Mouse (Mus musculus): ENCODE measurements at regions not wholly inside any gene's neighbourhood (a gene's known extent, or its start where the extent isn't known, plus 50 kb on each side); places are given as distances from the start of the nearest gene placed in this dataset.

- no peak for DNase-seq
Observed at GRCm38 (mm10) chr8:116115811-116116372, 388.9 kb upstream of the Dynlrb2 start.

GRCm38 (mm10) chr8:116114978-116115377, 389.8 kb upstream of the Dynlrb2 start:
- DNase-seq: no peak

GRCm38 (mm10) chr8:116114502-116114901, 390.3 kb upstream of the Dynlrb2 start:
- DNase-seq: no peak

- no peak for DNase-seq
Observed at GRCm38 (mm10) chr8:116111168-116111567, 393.6 kb upstream of the Dynlrb2 start.

DNA sequence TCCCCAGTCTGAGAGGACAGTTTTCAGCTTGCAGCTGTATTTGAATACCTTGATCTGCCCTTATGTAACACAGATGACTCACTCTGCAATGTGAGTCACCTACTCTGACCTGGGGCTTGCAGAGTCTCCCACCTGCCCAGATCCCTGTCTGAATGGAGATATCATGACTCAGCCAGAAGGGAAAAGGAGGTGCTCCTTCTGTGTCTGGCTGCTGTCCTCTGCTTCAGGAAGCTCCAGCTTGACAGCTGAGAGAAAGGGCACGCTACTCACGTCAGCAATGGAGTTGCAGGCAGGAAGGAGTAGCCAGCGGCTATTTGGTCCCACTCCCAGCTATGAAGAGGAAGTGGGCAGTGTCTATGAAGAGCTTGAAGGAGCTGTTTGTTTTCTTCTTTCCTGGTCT, 389.1 kb upstream of the Maf start:
- no peak for DNase-seq

DNA sequence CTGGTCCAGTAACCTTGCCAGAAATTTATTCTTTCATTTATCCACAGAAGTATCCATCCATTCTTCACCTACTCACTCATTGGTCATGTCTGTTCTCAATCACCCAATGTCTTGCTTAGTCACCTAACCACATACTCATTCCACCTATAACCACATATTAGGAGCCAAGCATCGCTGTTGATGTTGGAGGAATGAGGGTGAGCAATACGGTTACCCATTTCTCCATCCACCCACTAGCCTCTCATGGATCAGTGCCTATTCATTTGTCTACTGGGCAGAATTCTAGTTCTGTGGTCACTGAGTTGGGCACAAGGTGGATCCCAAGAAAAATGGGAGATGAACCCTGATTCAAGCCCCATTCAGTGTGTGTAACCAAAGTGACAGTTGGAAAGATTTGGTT, 375.6 kb upstream of the Maf start:
- no peak for DNase-seq

- DNase-seq: no peak
Observed at GRCm38 (mm10) chr8:116078849-116079407, 371.3 kb upstream of the Maf start.

GRCm38 (mm10) chr8:116071497-116071896, 363.9 kb upstream of the Maf start:
- DNase-seq: no peak

DNA sequence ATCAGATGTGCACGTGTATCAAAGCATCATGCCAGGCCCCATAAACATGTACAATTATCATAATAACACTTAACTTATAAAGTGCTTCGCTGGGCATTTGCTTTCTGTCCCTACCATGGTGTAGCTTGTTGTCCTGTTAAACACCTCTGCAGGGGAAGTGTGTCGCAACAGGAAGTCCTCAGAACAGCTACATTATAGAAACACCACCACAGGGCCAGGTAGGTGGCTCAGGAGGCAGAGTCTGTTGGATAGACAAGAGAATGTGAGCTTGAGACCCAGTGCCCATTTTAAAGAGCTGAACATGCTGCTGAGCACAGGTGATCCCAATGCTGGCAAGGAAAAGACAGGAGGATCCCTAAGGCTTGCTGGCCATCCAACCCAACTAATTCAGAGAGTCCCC, 361.9 kb upstream of the Maf start:
- DNase-seq: no peak

DNA sequence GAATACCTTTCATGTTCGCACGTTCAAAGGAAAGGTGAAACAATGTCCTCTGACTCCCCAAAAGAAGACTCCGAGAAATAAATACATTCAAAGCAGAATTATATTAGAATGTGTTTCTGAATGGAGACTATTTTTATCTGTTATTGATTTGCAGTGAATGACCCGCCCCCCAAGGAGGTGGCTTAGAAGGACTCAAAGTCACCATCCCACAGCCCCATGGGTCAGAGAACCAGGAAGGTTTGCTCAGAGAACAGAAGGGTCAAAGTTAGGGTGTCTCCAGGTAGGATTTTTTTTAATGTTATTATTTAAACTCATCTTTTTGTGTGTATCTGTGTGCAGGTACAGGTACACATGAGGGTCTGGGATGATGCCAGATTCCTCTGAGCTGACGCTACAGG, 360.4 kb upstream of the Maf start:
- no peak for DNase-seq

- DNase-seq: no peak
Observed at GRCm38 (mm10) chr8:116067182-116067977, 359.8 kb upstream of the Maf start.

- no peak for DNase-seq
Observed at GRCm38 (mm10) chr8:116065871-116066270, 358.3 kb upstream of the Maf start.

DNA sequence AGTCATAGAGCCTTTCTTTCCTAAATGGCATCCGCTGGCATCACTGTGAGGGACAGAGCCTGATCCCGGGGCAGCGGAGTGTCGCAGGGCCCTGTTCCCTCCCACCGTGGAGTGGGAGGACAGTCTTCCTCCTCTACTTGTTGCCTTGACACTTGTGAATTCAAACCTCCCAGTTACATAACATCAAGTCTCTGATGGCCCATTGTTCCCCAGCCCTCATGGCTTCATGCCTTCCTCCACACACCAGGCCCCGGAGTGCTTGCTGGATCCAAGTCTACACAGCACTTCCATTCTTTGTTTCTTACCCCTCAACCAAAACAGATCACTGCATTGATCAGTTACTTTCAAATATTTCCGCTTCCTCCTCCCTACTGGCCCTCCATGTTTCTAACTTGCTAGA, 357.7 kb upstream of the Maf start:
- no peak for DNase-seq

DNA sequence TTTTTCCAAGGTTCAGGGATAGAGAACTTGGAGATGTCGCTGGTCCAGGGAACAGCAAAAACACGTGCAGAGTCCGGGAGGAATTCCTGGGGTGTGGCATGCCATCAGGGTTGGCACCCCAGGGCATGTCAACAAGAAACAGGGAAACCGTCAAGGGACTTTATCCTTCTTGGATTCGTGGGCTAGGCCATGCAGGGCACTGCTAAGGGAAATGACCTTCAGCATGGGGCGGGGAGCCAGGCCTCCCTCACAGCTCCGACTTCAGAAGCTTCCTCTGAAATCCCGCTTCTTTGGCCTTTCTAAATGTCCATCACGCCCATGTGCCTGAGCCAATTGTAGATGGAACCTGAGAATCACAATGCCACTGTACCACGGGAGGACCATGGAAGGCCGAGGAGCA, 357.0 kb upstream of the Maf start:
- DNase-seq: no peak

- no peak for DNase-seq
Observed at GRCm38 (mm10) chr8:116063541-116063940, 355.9 kb upstream of the Maf start.

DNA sequence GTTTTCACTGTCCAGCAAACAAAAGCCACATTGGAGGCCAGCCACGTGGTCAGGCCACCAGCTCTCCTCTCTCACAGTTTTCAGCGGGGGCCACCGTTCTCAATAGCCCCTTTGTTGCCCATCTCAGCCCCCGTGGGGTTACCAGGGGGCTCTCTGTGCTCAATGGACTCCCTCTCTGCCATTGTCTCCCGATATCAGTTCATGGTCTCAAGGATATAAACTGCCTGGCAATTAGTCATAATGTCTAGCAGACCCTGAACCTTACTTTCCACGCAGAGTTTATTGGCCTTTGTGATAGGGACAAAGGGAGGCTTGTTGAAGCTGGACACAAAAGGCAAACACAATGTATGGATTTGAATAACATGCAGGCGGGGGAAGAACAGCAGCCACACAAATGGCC, 345.9 kb upstream of the Maf start:
- no peak for DNase-seq

DNA sequence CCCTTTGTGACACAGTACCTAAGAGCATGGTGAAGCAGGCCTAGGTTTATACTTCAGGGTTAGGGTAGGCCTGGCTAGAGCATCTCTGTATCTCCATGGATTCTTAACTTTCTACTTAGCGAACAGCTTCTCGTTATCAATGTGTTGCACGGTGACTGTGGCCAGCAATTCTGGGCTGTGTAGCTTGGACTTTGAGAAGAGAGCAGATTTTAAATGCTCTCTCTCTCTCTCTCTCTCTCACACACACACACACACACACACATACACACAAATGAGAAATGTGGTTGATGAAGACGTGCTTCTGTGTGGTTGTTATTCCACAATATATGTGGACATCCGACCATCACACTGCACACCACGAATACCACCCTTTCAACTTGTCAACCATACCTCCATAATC, 345.4 kb upstream of the Maf start:
- no peak for DNase-seq

DNA sequence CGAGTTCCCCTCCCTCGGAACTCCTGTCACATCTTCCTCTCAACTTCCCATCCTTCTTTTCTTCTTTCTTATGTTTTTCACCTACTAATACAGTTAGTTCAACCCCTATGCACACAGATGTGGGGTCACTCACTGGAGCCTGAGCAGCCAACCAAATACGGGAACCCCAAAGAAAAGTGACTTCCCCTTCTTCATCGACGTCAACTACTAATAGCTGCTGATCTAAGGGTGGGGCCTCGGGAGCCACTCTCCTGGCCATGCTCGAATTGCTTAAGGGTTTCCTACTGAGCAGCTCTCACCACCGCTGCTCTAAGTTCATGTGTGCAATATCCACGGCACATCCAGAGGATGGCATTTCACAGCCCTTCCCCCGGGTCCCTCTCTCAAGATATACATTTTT, 340.9 kb upstream of the Maf start:
- no peak for DNase-seq

DNA sequence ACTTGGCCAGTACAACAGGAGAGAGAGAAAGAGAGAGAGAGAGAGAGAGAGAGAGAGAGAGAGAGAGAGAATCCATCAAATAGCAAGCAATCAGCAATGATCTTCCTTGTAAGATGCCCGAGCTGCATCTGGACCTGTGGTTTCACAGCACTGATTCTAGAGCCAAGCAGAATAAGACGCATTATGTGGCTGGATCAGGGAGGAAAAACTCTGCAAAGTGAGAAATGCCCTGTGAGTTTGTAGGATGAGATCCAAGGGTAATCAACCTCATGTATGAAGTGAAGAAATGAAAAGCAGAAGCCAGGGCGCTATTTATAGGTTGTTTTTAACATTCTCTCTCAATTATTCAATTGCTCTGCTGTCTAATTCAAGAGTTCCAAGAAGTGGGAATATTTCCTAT, 339.3 kb upstream of the Maf start:
- no peak for DNase-seq

DNA sequence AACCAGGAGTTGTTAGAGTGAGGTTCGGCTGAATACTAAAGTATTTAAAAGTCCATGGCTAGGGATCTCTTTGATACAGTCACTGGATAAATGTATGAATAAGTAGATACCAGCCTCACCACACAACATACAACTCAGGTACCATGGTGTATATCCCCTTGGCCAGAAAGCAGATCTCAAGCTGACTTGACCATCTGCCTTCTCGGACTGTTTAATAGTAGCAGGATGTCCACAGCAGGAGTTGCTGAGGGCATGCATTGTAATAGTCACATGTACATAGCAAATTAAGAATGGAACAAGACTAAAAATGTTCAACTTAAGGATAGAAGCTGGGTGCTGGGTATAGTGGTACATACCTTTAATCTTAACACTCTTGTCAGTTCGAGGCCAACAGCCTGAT, 337.9 kb upstream of the Maf start:
- DNase-seq: no peak

DNA sequence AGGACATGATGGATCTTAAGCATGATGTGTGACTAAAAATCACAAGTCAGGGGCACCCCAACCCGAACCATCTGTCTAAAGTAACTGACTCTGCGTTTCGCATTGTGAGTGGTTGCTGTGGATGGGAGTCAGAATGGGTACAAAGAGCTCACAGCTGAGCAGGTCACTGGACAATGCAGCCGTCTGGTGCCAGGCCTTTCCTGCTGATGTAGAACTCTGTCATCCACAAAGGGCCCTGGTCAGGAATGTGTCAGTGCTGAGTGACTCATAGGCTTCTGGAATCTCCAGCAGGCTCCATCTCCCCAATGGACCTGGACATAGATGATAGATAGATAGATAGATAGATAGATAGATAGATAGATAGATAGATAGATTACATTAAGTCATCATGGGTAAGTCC, 335.8 kb upstream of the Maf start:
- DNase-seq: no peak

DNA sequence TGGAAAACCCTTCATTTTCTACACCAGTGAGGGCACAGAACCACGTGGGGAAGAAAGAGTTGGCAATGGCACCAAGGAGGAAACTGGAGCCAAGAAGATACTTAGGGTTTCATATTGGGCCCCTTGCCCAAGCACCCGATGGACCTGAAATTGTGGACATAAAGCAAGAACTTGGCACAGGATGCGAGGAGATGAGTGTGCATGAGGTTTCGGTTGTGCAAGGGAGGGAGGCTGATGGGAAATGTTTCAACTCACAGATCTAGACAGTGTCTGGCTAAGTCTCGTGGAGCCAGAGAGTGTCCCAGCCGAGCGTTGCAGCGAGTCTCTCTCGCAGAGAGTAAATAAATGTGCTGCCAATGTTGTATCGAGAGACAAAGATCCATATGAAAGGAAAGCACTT, 323.4 kb upstream of the Maf start:
- DNase-seq: no peak

GRCm38 (mm10) chr8:116025321-116025720, 317.7 kb upstream of the Maf start:
- DNase-seq: no peak

DNA sequence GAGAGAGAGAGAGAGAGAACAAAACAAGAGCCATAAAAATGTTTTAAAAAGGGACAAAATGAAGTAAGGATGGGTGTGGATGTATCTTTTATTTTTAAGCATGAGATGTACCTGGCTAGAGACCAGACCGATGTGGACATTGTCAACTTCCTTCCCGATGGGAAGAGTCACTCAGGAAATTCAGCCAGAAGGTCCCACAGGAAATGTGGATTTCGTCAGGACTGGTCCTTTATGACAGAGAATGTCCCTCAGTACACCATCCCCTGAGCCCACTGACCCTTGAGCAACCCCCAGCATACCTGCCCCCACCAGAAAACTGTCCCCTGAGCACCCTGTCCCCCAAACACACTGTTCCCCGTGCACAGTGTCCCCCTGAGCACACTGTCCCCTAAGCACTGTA, 317.2 kb upstream of the Maf start:
- no peak for DNase-seq

DNA sequence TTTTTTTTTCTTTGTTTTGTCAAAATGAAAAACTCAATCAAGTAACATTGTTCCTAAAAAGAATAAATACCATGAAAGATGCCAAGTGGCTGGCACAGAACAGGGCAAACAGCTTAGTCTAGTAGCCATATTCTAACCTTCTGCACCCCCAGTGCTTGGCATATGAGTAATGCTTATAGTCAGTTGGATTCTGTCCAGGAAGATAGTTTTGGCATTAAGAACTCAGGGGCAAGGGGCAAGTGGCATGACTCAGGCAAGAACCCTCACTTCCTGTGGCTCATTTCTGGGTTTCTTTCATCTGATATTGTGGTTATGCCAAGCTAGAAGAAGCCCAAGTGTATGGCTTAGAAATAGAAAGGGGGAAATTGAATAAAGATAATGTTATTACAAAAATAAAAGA, 314.1 kb upstream of the Maf start:
- DNase-seq: no peak

Measured in thymus, postnatal 4 days (tissue).